Mouse (Mus musculus) forebrain, embryonic 12.5 days (tissue): ENCODE measurements around the gene Zdhhc4. TPM values are rescaled to one million over a fixed set of nuclear protein-coding genes. Genes with fewer than 3 reads are reported as not detected.

Experiments used
- ATAC-seq: fragments of 200-750 bp; cut with Nextera tagmentation; 2 replicates; pipeline ENCODE4 v1.8.0; 2017; ENCODE audit warnings: moderate TSS enrichment; ENCODE audit not compliant: low FRiP score
- H3K27ac ChIP-seq: fragments of 300-500 bp; sonication (generic); 2 replicates; pipeline ENCODE4 v1.5.1; 2016; ENCODE audit warnings: mild to moderate bottlenecking
- H3K27me3 ChIP-seq: fragments of 300-500 bp; sonication (generic); 2 replicates; pipeline ENCODE4 v1.6.1; 2016; ENCODE audit warnings: mild to moderate bottlenecking
- H3K36me3 ChIP-seq: fragments of 300-500 bp; sonication (generic); replicated peaks from 2 replicates; pipeline ENCODE4 v1.6.1; 2016; ENCODE audit warnings: mild to moderate bottlenecking
- H3K4me1 ChIP-seq: fragments of 300-500 bp; sonication (generic); 2 replicates; pipeline ENCODE4 v1.6.1; 2016
- H3K4me2 ChIP-seq: fragments of 300-500 bp; sonication (generic); 2 replicates; pipeline ENCODE4 v1.6.1; 2016; ENCODE audit warnings: mild to moderate bottlenecking, moderate library complexity
- H3K4me3 ChIP-seq: fragments of 300-500 bp; sonication (generic); replicated peaks from 2 replicates; pipeline ENCODE4 v1.5.1; 2016; ENCODE audit warnings: mild to moderate bottlenecking
- H3K9ac ChIP-seq: fragments of 300-500 bp; sonication (generic); 2 replicates; pipeline ENCODE4 v1.6.1; 2016; ENCODE audit warnings: mild to moderate bottlenecking
- H3K9me3 ChIP-seq: fragments of 300-500 bp; sonication (generic); 2 replicates; pipeline ENCODE4 v1.6.1; 2016
- WGBS: fragments of 180-500 bp; shearing (Covaris S2); methylation state at CpG from one replicate; pipeline ENCODE4 v1.1.7; 2016; 5-methylcytosine and 5-hydroxymethylcytosine counted together
- polyA plus RNA-seq: library from polyadenylated mRNA; unstranded; fragments of >200 nt; fragmentation: Nextera tagmentation; extraction: Ambion mirVana; gene quantifications from 2 replicates; pipeline ENCODE4 v1.2.1, GENCODE M21; 2016

Gene Zdhhc4
- polyA plus RNA-seq, 1 experiment from 2014 or later = 78.2 TPM

GRCm38 (mm10) chr5:143315514-143315888, 13.6 kb downstream of the Zdhhc4 start:
- Histone ChIP-seq H3K4me2 (peak overlapping the region; percentile 77), H3K9me3 (no peaks in the 10 kb centered on the region), H3K27me3 (no peaks in the 10 kb centered on the region), H3K36me3 (peaks cover 78% of the 10 kb centered on the region), H3K9ac (peak overlapping the region; percentile 95), H3K4me1 (peaks cover 32% of the 10 kb centered on the region), H3K4me3 (peak overlapping the region; percentile 86), H3K27ac (peak overlapping the region; percentile 97; the same call in 1 of the 2 replicates)
- ATAC-seq = no peak
- 12% methylated on average over 8 of the region's 8 CpGs for WGBS

- peaks cover 78% of the 10 kb centered on the region for H3K36me3 ChIP-seq
- peak within 1 kb of the TSS; percentile 97 for H3K27ac ChIP-seq
- WGBS = under 1% methylated on average over 94 of the region's 101 CpGs
- no peaks in the 10 kb centered on the region for H3K9me3 ChIP-seq
- peaks cover 32% of the 10 kb centered on the region for H3K4me1 ChIP-seq
- ATAC-seq = peak; percentile 88
- peak within 1 kb of the TSS; percentile 86 for H3K4me3 ChIP-seq
- H3K9ac ChIP-seq = peak within 1 kb of the TSS; percentile 95
- H3K4me2 ChIP-seq = peak within 1 kb of the TSS; percentile 77
- H3K27me3 ChIP-seq = no peaks in the 10 kb centered on the region
Observed at GRCm38 (mm10) chr5:143314730-143315513, 14.1 kb downstream of the Zdhhc4 start, which contains the start of gene E130309D02Rik. Gene E130309D02Rik (minus strand): TSS chr5:143315360.

GRCm38 (mm10) chr5:143314183-143314729, 14.8 kb downstream of the Zdhhc4 start:
- Histone ChIP-seq H3K36me3 (peaks cover 78% of the 10 kb centered on the region), H3K27ac (peak overlapping the region; percentile 97), H3K27me3 (no peaks in the 10 kb centered on the region), H3K4me3 (peak overlapping the region; percentile 86), H3K9me3 (no peaks in the 10 kb centered on the region), H3K4me1 (peaks cover 32% of the 10 kb centered on the region), H3K4me2 (peak overlapping the region; percentile 77), H3K9ac (peak overlapping the region; percentile 95)
- WGBS = 1% methylated on average over 16 of the region's 16 CpGs
- ATAC-seq = peak; percentile 33; the same call in 1 of the 2 replicates

- H3K27me3 ChIP-seq = no peaks in the 10 kb centered on the region
- H3K4me3 ChIP-seq = no peak overlapping the region
- no peaks in the 10 kb centered on the region for H3K9me3 ChIP-seq
- peaks cover 77% of the 10 kb centered on the region for H3K36me3 ChIP-seq
- H3K27ac ChIP-seq = no peak overlapping the region
- H3K9ac ChIP-seq = no peak overlapping the region
- WGBS = 69% methylated on average over 8 of the region's 8 CpGs
- H3K4me2 ChIP-seq = no peak overlapping the region
- no peak for ATAC-seq
- peaks cover 35% of the 10 kb centered on the region for H3K4me1 ChIP-seq
Observed at GRCm38 (mm10) chr5:143311886-143312285, 17.2 kb downstream of the Zdhhc4 start.

GRCm38 (mm10) chr5:143309916-143310315, 19.1 kb downstream of the Zdhhc4 start:
- 93% methylated on average over 7 of the region's 7 CpGs for WGBS
- no peaks in the 10 kb centered on the region for H3K27me3 ChIP-seq

GRCm38 (mm10) chr5:143308825-143309224, 20.2 kb downstream of the Zdhhc4 start:
- 93% methylated on average over 5 of the region's 5 CpGs for WGBS
- no peak overlapping the region for H3K9ac ChIP-seq
- H3K9me3 ChIP-seq = no peaks in the 10 kb centered on the region
- no peak overlapping the region for H3K27ac ChIP-seq
- H3K4me3 ChIP-seq = no peak overlapping the region
- H3K36me3 ChIP-seq = peaks cover 94% of the 10 kb centered on the region
- ATAC-seq = no peak
- no peak overlapping the region for H3K4me2 ChIP-seq
- peaks cover 29% of the 10 kb centered on the region for H3K4me1 ChIP-seq
- no peaks in the 10 kb centered on the region for H3K27me3 ChIP-seq

More at GRCm38 (mm10) chr5:143309916-143310315, 19.1 kb downstream of the Zdhhc4 start:
- Histone ChIP-seq H3K27ac (no peak overlapping the region), H3K9me3 (no peaks in the 10 kb centered on the region), H3K4me1 (peaks cover 35% of the 10 kb centered on the region), H3K36me3 (peaks cover 86% of the 10 kb centered on the region), H3K4me2 (no peak overlapping the region), H3K9ac (no peak overlapping the region), H3K4me3 (no peak overlapping the region)
- ATAC-seq = no peak

GRCm38 (mm10) chr5:143304251-143304650, 24.8 kb downstream of the Zdhhc4 start:
- Histone ChIP-seq H3K9ac (no peak overlapping the region), H3K4me2 (no peak overlapping the region), H3K4me1 (0 out of 2 replicates have a peak, but pooled peaks cover 7% of the 10 kb centered on the region), H3K4me3 (no peak overlapping the region), H3K36me3 (peaks cover 96% of the 10 kb centered on the region), H3K27ac (no peak overlapping the region), H3K9me3 (no peaks in the 10 kb centered on the region), H3K27me3 (no peaks in the 10 kb centered on the region)
- ATAC-seq = no peak
- 94% methylated on average over 7 of the region's 7 CpGs for WGBS

GRCm38 (mm10) chr5:143301296-143301695, 27.8 kb downstream of the Zdhhc4 start:
- Histone ChIP-seq H3K36me3 (peaks cover 81% of the 10 kb centered on the region), H3K4me1 (no peaks in the 10 kb centered on the region), H3K9ac (no peak overlapping the region), H3K4me2 (no peak overlapping the region), H3K4me3 (no peak overlapping the region), H3K27ac (no peak overlapping the region), H3K9me3 (no peaks in the 10 kb centered on the region), H3K27me3 (no peaks in the 10 kb centered on the region)
- WGBS = 82% methylated on average over 8 of the region's 8 CpGs
- no peak for ATAC-seq

- Histone ChIP-seq H3K27ac (no peak overlapping the region), H3K36me3 (peaks cover 65% of the 10 kb centered on the region), H3K9ac (no peak overlapping the region), H3K9me3 (0 out of 2 replicates have a peak, but pooled peaks cover 4% of the 10 kb centered on the region), H3K4me3 (no peak overlapping the region), H3K27me3 (peaks cover 5% of the 10 kb centered on the region), H3K4me2 (no peak overlapping the region), H3K4me1 (no peaks in the 10 kb centered on the region)
- ATAC-seq = no peak
- WGBS = 96% methylated on average over 4 of the region's 4 CpGs
Observed at GRCm38 (mm10) chr5:143299686-143300085, 29.4 kb downstream of the Zdhhc4 start.

- no peak overlapping the region for H3K4me3 ChIP-seq
- ATAC-seq = no peak
- H3K27ac ChIP-seq = no peak overlapping the region
- H3K27me3 ChIP-seq = peaks cover 18% of the 10 kb centered on the region
- 0 out of 2 replicates have a peak, but pooled peaks cover 4% of the 10 kb centered on the region for H3K9me3 ChIP-seq
- no peak overlapping the region for H3K9ac ChIP-seq
- WGBS = 95% methylated on average over 7 of the region's 7 CpGs
- no peak overlapping the region for H3K4me2 ChIP-seq
- peaks cover 54% of the 10 kb centered on the region for H3K36me3 ChIP-seq
- H3K4me1 ChIP-seq = peaks cover 3% of the 10 kb centered on the region
Observed at GRCm38 (mm10) chr5:143298391-143298790, 30.7 kb downstream of the Zdhhc4 start.

- H3K9me3 ChIP-seq = 0 out of 2 replicates have a peak, but pooled peaks cover 4% of the 10 kb centered on the region
- WGBS = 94% methylated on average over 9 of the region's 9 CpGs
- H3K36me3 ChIP-seq = peaks cover 50% of the 10 kb centered on the region
Observed at GRCm38 (mm10) chr5:143297986-143298385, 31.1 kb downstream of the Zdhhc4 start.

GRCm38 (mm10) chr5:143295330-143295729, 33.7 kb downstream of the Zdhhc4 start:
- no peak overlapping the region for H3K4me2 ChIP-seq
- no peak for ATAC-seq
- H3K9ac ChIP-seq = no peak overlapping the region
- no peak overlapping the region for H3K4me3 ChIP-seq
- H3K27ac ChIP-seq = no peak overlapping the region
- peaks cover 48% of the 10 kb centered on the region for H3K27me3 ChIP-seq
- WGBS = 89% methylated on average over 2 of the region's 2 CpGs
- peaks cover 7% of the 10 kb centered on the region for H3K4me1 ChIP-seq
- peaks cover 23% of the 10 kb centered on the region for H3K36me3 ChIP-seq
- 0 out of 2 replicates have a peak, but pooled peaks cover 4% of the 10 kb centered on the region for H3K9me3 ChIP-seq

More at GRCm38 (mm10) chr5:143297986-143298385, 31.1 kb downstream of the Zdhhc4 start:
- Histone ChIP-seq H3K4me1 (peaks cover 7% of the 10 kb centered on the region), H3K9ac (no peak overlapping the region), H3K27ac (no peak overlapping the region), H3K4me2 (no peak overlapping the region), H3K4me3 (no peak overlapping the region), H3K27me3 (peaks cover 22% of the 10 kb centered on the region)
- no peak for ATAC-seq
